Mouse (Mus musculus) stomach, postnatal 0 days (tissue): Measurements from ENCODE around the gene Arrdc2.

Source experiments
- CTCF ChIP-seq: IDR thresholded peaks from 2 replicates; pipeline ENCODE4 v1.5.1; 2016; ENCODE audit warnings: antibody characterized with exemption, low read depth, mild to moderate bottlenecking, moderate library complexity
- EP300 ChIP-seq: optimal IDR thresholded peaks from 2 replicates; pipeline ENCODE3; 2016; ENCODE audit warnings: antibody characterized with exemption

- TF ChIP-seq CTCF (no peak), EP300 (no peak)
Measured at GRCm38 (mm10) chr8:70800648-70801047, 38.9 kb downstream of the Arrdc2 start.
